Mouse (Mus musculus) limb, embryonic 11.5 days (tissue): Measurements from ENCODE around the gene Abhd16a. TPM values are rescaled to one million over a fixed set of nuclear protein-coding genes. Genes with fewer than 3 reads are reported as not detected.

Source experiments
- ATAC-seq: fragments of 200-750 bp; cut with Nextera tagmentation; 2 replicates; pipeline ENCODE4 v1.8.0; 2017; ENCODE audit warnings: low read depth; ENCODE audit not compliant: insufficient number of reproducible peaks, low FRiP score, low TSS enrichment
- DNase-seq: peaks from one replicate; pipeline ENCODE4 v3.0.0-alpha.2; 2015; ENCODE audit warnings: low spot score
- H3K27ac ChIP-seq: fragments of 300-500 bp; sonication (generic); replicated peaks from 2 replicates; pipeline ENCODE4 v1.5.1; 2014; ENCODE audit warnings: low read depth, mild to moderate bottlenecking, low read length
- H3K27me3 ChIP-seq: fragments of 300-500 bp; sonication (generic); 2 replicates; pipeline ENCODE4 v1.6.1; 2014; ENCODE audit warnings: mild to moderate bottlenecking, low read length, mixed read lengths; ENCODE audit not compliant: control insufficient read depth, insufficient read depth
- H3K36me3 ChIP-seq: fragments of 300-500 bp; sonication (generic); 2 replicates; pipeline ENCODE4 v1.6.1; 2014; ENCODE audit warnings: mild to moderate bottlenecking, low read length, moderate library complexity, mixed read lengths; ENCODE audit not compliant: control insufficient read depth, insufficient read depth
- H3K4me1 ChIP-seq: fragments of 300-500 bp; sonication (generic); 2 replicates; pipeline ENCODE4 v1.6.1; 2014; ENCODE audit warnings: low read length, mixed read lengths; ENCODE audit not compliant: control insufficient read depth, insufficient read depth
- H3K4me2 ChIP-seq: fragments of 300-500 bp; sonication (generic); 2 replicates; pipeline ENCODE4 v1.6.1; 2014; ENCODE audit warnings: low read depth, mild to moderate bottlenecking, moderate library complexity; ENCODE audit not compliant: severe bottlenecking
- H3K4me3 ChIP-seq: fragments of 300-500 bp; sonication (generic); 2 replicates; pipeline ENCODE4 v1.5.1; 2014; ENCODE audit warnings: low read depth, low read length
- H3K9ac ChIP-seq: fragments of 300-500 bp; sonication (generic); 2 replicates; pipeline ENCODE4 v1.6.1; 2014; ENCODE audit warnings: mild to moderate bottlenecking, low read length
- H3K9me3 ChIP-seq: fragments of 300-500 bp; sonication (generic); 2 replicates; pipeline ENCODE4 v1.6.1; 2016; ENCODE audit warnings: low read length; ENCODE audit not compliant: control insufficient read depth
- WGBS: fragments of 180-500 bp; shearing (Covaris S2); extraction: QIAGEN DNeasy Blood & Tissue Kit; methylation state at CpG from one replicate; pipeline ENCODE4 v1.1.7; 2014; 5-methylcytosine and 5-hydroxymethylcytosine counted together
- polyA plus RNA-seq: library from polyadenylated mRNA; unstranded; fragments of >200 nt; fragmentation: Nextera tagmentation; extraction: Ambion mirVana; gene quantifications from 2 replicates; pipeline ENCODE4 v1.2.1, GENCODE M21; 2014

Abhd16a gene
- polyA plus RNA-seq, 1 experiment from 2014 or later, result 46.9 TPM

- H3K36me3 ChIP-seq, result no peaks in the 10 kb centered on the region
- DNase-seq (no peak), ATAC-seq (no peak)
- H3K9me3 ChIP-seq, result no peaks in the 10 kb centered on the region
- H3K27me3 ChIP-seq, result no peaks in the 10 kb centered on the region
- peaks cover 12% of the 10 kb centered on the region for H3K4me1 ChIP-seq
- H3K27ac ChIP-seq, result no peak overlapping the region
- H3K4me3 ChIP-seq, result no peak overlapping the region
- H3K9ac ChIP-seq, result no peak overlapping the region; the same call in 1 of the 2 replicates
- 40% methylated on average over 2 of the region's 2 CpGs for WGBS
- H3K4me2 ChIP-seq, result peak overlapping the region; percentile 42
These were observed 11.8 kb upstream of the Abhd16a start for GRCm38 (mm10) chr17:35077285-35077684.

- peak within 1 kb of the TSS; percentile 12; the same call in 1 of the 2 replicates for H3K4me3 ChIP-seq
- H3K4me2 ChIP-seq, result peak within 1 kb of the TSS; percentile 42
- no peaks in the 10 kb centered on the region for H3K36me3 ChIP-seq
- H3K9ac ChIP-seq, result peak within 1 kb of the TSS; percentile 50
- ATAC-seq, result no peak
- no peak within 1 kb of the TSS; the same call in 1 of the 2 replicates for H3K27ac ChIP-seq
- H3K9me3 ChIP-seq, result no peaks in the 10 kb centered on the region
- H3K4me1 ChIP-seq, result peaks cover 12% of the 10 kb centered on the region
- no peak for DNase-seq
- 12% methylated on average over 14 of the region's 14 CpGs for WGBS
- no peaks in the 10 kb centered on the region for H3K27me3 ChIP-seq
These were observed 11.3 kb upstream of the Abhd16a start, which contains the start of gene Ly6g6d for GRCm38 (mm10) chr17:35077786-35078233. Gene Ly6g6d, minus strand, starts transcription at chr17:35078065.

- Histone ChIP-seq H3K9me3 (no peaks in the 10 kb centered on the region), H3K4me2 (no peak overlapping the region), H3K4me1 (peaks cover 10% of the 10 kb centered on the region), H3K9ac (no peak overlapping the region), H3K27me3 (no peaks in the 10 kb centered on the region), H3K36me3 (no peaks in the 10 kb centered on the region), H3K4me3 (no peak overlapping the region), H3K27ac (no peak overlapping the region)
- DNase-seq, result no peak
- no peak for ATAC-seq
- WGBS, result 70% methylated on average over 9 of the region's 9 CpGs
These were observed 9.3 kb upstream of the Abhd16a start for GRCm38 (mm10) chr17:35079778-35080177.

DNA sequence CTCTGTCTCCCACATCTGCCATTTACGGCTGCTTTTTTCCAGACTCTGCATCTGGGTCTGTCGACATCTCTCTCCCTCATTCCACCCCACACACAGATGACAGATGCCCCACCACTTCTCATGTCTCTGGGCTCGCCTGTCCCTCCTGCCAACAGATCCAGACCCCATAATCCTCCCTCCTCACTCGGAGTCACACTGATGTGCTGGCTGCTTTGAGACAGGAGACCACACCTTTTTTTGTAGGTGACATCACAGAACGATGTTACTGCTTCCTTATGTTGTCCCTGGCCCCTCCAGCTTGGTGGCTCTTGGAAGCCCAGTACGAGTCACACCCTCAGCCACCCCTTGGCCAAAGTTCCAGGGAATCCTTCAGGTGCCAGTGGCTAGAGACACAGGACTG, 8.8 kb upstream of the Abhd16a start:
- DNase-seq (no peak), ATAC-seq (no peak)
- Histone ChIP-seq H3K36me3 (no peaks in the 10 kb centered on the region), H3K4me1 (peaks cover 10% of the 10 kb centered on the region), H3K27me3 (no peaks in the 10 kb centered on the region), H3K27ac (no peak overlapping the region), H3K4me3 (no peak overlapping the region), H3K9me3 (no peaks in the 10 kb centered on the region), H3K4me2 (no peak overlapping the region), H3K9ac (no peak overlapping the region)
- 37% methylated on average over 6 of the region's 6 CpGs for WGBS

DNA sequence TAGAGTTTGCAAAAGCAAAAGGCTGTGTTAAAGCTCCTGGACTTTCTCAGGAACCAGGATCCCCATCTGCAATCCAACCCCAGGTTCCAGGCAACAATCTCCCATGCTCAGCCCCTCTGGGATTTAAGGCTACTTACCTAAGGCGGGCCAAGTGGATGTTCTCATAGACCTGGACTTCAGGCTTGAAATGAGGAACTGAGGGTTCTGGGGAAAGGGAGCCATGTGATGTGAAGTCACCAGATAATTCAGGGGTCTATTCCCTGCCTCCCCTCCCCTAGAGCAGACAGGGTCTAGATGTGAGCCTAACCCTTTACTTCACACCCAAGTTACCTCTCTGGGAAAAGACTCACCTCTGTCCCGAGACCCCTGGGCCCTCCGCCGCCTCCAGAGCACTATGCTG, 8.4 kb upstream of the Abhd16a start:
- ATAC-seq, result no peak
- no peak overlapping the region for H3K4me2 ChIP-seq
- no peaks in the 10 kb centered on the region for H3K27me3 ChIP-seq
- peaks cover 10% of the 10 kb centered on the region for H3K4me1 ChIP-seq
- DNase-seq, result no peak
- no peaks in the 10 kb centered on the region for H3K9me3 ChIP-seq
- no peak overlapping the region for H3K9ac ChIP-seq
- no peak overlapping the region for H3K27ac ChIP-seq
- H3K4me3 ChIP-seq, result no peak overlapping the region
- WGBS, result 87% methylated on average over 4 of the region's 4 CpGs
- no peaks in the 10 kb centered on the region for H3K36me3 ChIP-seq

DNA sequence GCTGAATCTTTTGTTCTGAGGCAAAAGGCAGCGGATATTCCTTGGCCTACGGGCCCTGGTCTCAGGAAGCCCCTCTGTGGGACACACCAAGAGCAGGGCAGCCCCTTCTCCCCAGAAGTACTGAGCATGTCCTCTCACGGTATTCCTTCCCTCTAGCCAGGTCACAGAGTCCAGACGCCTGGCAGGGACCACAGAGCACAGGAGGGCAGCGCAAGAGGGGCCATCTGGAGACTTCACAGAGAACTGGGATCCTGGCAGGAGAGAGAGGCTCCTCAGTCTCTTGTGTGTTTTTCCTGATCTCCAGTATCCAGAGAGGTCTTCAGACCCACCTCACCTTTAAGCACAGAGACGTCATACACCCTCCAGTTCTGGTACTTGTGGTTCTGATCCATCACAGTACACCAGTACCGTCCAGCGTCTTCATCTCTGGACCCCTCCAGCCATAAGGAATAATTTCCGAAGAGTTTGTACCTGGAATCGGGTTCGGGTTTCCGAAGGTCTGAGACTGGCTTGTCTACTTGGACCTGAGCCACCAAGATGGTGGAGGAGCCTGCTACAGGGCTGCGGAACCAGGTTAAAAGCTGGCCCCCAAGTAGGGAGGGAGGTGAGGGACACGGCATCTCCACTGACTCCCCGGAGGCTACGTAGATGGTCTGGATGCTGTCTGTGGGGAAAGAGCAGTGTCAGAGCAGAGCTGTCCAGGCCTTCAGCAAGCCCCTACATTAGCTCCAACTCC, 6.1 kb upstream of the Abhd16a start:
- no peaks in the 10 kb centered on the region for H3K27me3 ChIP-seq
- H3K9ac ChIP-seq, result no peak overlapping the region

DNA sequence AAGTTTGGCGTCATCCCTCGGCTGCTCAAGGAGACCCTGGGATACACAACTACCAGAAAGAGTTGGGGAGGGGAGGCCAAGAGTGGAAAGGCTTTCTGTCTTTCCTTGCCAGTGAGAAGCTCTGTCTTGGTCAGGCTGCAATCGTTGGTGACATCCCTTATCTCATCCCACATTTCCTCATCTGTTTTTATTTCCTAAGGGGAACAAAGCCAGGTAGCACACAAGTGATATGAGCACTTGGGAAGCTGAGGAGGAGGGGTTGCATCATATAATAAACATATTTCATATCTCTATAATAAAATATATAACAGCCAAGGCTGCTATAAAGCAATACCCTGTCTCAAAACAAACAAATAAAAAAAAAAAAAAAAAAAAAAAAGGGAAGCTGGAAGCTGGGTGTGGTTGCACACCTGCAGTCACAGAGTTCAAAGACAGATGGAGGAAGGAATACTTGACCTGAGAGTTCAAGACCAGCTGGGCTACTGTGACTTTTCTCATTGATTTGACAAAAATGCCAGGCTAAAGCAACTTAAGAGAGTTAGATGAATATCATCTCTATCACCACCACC, 5.0 kb upstream of the Abhd16a start:
- Histone ChIP-seq H3K4me1 (no peaks in the 10 kb centered on the region), H3K4me3 (no peak overlapping the region), H3K4me2 (no peak overlapping the region), H3K27me3 (no peaks in the 10 kb centered on the region), H3K9me3 (no peaks in the 10 kb centered on the region), H3K27ac (no peak overlapping the region), H3K36me3 (no peaks in the 10 kb centered on the region), H3K9ac (no peak overlapping the region)
- ATAC-seq (no peak), DNase-seq (no peak)
- 71% methylated on average over 3 of the region's 3 CpGs for WGBS

More for the DNA sequence above, 6.1 kb upstream of the Abhd16a start:
- Histone ChIP-seq H3K9me3 (no peaks in the 10 kb centered on the region), H3K27ac (no peak overlapping the region), H3K4me3 (no peak overlapping the region), H3K36me3 (no peaks in the 10 kb centered on the region), H3K4me2 (no peak overlapping the region), H3K4me1 (peaks cover under 1% of the 10 kb centered on the region)
- DNase-seq (no peak), ATAC-seq (no peak)
- WGBS, result 79% methylated on average over 16 of the region's 16 CpGs

- Histone ChIP-seq H3K4me2 (no peak within 1 kb of the TSS), H3K36me3 (no peaks in the 10 kb centered on the region), H3K27ac (no peak within 1 kb of the TSS), H3K9ac (no peak within 1 kb of the TSS), H3K27me3 (no peaks in the 10 kb centered on the region), H3K4me3 (no peak within 1 kb of the TSS), H3K9me3 (no peaks in the 10 kb centered on the region), H3K4me1 (no peaks in the 10 kb centered on the region)
- no peak for ATAC-seq
- 84% methylated on average over 7 of the region's 7 CpGs for WGBS
- DNase-seq, result no peak
These were observed 3.7 kb upstream of the Abhd16a start, which contains the start of gene Ly6g6f for GRCm38 (mm10) chr17:35085208-35085865. Gene Ly6g6f, minus strand, starts transcription at chr17:35085610.
